Mouse (Mus musculus) stomach, embryonic 15.5 days (tissue): ENCODE results near the gene 1700088E04Rik. TPM values are rescaled to one million over a fixed set of nuclear protein-coding genes. Genes with fewer than 3 reads are reported as not detected.

Experiments used
- ATAC-seq: fragments of 200-750 bp; cut with Nextera tagmentation; 2 replicates; pipeline ENCODE4 v1.8.0; 2017; ENCODE audit warnings: low read depth, moderate number of reproducible peaks, moderate TSS enrichment; ENCODE audit not compliant: insufficient read depth, low FRiP score
- H3K27ac ChIP-seq: fragments of 300-500 bp; sonication (generic); 2 replicates; pipeline ENCODE4 v1.5.1; 2015; ENCODE audit warnings: mild to moderate bottlenecking, inconsistent platforms
- H3K27me3 ChIP-seq: fragments of 300-500 bp; sonication (generic); replicated peaks from 2 replicates; pipeline ENCODE4 v1.6.1; 2015; ENCODE audit warnings: inconsistent platforms
- H3K36me3 ChIP-seq: fragments of 300-500 bp; sonication (generic); 2 replicates; pipeline ENCODE4 v1.6.1; 2015; ENCODE audit warnings: inconsistent platforms
- H3K4me1 ChIP-seq: fragments of 300-500 bp; sonication (generic); 2 replicates; pipeline ENCODE4 v1.6.1; 2015; ENCODE audit warnings: inconsistent platforms
- H3K4me2 ChIP-seq: fragments of 300-500 bp; sonication (generic); 2 replicates; pipeline ENCODE4 v1.6.1; 2015; ENCODE audit warnings: mild to moderate bottlenecking, inconsistent platforms
- H3K4me3 ChIP-seq: fragments of 300-500 bp; sonication (generic); replicated peaks from 2 replicates; pipeline ENCODE4 v1.5.1; 2015; ENCODE audit warnings: inconsistent platforms
- H3K9ac ChIP-seq: fragments of 300-500 bp; sonication (generic); 2 replicates; pipeline ENCODE4 v1.6.1; 2015; ENCODE audit warnings: inconsistent platforms
- H3K9me3 ChIP-seq: fragments of 300-500 bp; sonication (generic); 2 replicates; pipeline ENCODE4 v1.6.1; 2016; ENCODE audit warnings: inconsistent platforms
- WGBS: fragments of 180-500 bp; shearing (Covaris S2); methylation state at CpG from one replicate; pipeline ENCODE4 v1.1.7; 2015; 5-methylcytosine and 5-hydroxymethylcytosine counted together
- polyA plus RNA-seq: library from polyadenylated mRNA; unstranded; fragments of >200 nt; fragmentation: Nextera tagmentation; extraction: Ambion mirVana; gene quantifications from 2 replicates; pipeline ENCODE4 v1.2.1, GENCODE M21; 2015

Gene 1700088E04Rik
- polyA plus RNA-seq, 1 experiment from 2014 or later, result 6.7 TPM

DNA sequence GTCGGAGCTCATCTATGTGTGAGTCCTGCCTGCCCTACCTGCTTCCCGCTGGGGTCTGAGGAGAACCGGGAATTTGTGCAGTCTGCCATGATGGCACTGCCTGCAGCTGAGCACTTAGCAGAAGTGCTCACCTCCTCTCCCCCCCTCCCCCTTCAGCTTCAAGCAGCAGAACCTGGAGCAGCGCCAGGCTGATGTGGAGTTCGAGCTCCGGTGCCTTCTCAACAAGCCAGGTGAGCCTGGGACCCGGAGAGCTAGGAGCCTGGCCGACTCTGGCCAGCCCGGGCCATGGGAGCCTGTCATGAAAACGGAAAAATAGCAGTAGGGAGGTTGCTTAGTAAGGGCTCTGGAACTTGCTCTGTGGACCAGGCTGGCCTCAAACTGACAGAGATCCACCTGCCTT, 10.3 kb downstream of the 1700088E04Rik start:
- ATAC-seq, result no peak
- H3K9ac ChIP-seq, result no peak overlapping the region
- H3K27ac ChIP-seq, result no peak overlapping the region
- no peak overlapping the region for H3K4me3 ChIP-seq
- H3K4me2 ChIP-seq, result no peak overlapping the region
- H3K9me3 ChIP-seq, result no peaks in the 10 kb centered on the region
- H3K27me3 ChIP-seq, result no peaks in the 10 kb centered on the region
- no peaks in the 10 kb centered on the region for H3K4me1 ChIP-seq
- peaks cover 44% of the 10 kb centered on the region for H3K36me3 ChIP-seq
- WGBS, result 81% methylated on average over 10 of the region's 10 CpGs

DNA sequence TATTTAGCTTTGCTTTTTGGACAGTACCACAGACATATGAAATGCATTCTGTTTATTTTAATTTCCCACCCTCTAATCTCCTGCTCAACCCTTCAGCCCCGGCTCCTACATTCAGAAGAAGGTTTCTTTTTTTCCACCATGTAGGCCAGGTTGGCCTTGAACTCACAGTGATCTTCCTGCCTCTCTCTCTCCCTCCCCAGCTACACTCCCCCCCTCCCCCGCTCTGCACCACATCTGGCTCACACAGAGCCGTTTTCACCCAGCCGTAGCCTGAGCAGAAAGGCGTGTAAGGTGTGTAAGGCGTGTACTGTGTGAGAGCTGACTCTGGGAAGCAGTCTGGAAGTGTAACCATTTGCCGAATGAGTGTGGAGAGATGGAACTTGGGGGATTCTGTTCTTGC, 11.7 kb downstream of the 1700088E04Rik start:
- Histone ChIP-seq H3K4me1 (no peaks in the 10 kb centered on the region), H3K27ac (no peak overlapping the region), H3K36me3 (peaks cover 52% of the 10 kb centered on the region), H3K9me3 (no peaks in the 10 kb centered on the region), H3K27me3 (no peaks in the 10 kb centered on the region), H3K9ac (no peak overlapping the region), H3K4me2 (no peak overlapping the region), H3K4me3 (no peak overlapping the region)
- no peak for ATAC-seq
- 72% methylated on average over 7 of the region's 7 CpGs for WGBS

DNA sequence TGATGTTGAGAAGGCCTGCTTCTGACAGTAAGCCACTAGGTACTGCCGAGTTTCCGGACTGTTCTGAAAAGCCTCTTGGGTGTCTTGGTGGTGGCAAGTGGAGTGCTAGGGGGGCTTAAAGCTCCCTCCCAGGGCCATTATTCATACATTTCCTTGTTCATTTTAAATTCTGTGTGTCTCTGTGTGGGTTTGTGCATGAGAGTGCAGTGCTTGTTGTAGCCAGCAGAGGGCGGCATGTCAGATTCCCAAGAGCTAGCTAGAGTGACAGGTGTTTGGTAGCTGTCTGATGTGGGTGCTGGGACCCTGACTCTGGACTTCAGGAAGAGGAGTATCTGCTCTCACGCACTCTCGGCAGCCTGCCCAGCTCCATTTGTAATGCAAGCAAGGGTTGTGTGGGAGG, 12.8 kb downstream of the 1700088E04Rik start:
- no peak for ATAC-seq
- H3K36me3 ChIP-seq, result peaks cover 44% of the 10 kb centered on the region
- 93% methylated on average over 5 of the region's 5 CpGs for WGBS

DNA sequence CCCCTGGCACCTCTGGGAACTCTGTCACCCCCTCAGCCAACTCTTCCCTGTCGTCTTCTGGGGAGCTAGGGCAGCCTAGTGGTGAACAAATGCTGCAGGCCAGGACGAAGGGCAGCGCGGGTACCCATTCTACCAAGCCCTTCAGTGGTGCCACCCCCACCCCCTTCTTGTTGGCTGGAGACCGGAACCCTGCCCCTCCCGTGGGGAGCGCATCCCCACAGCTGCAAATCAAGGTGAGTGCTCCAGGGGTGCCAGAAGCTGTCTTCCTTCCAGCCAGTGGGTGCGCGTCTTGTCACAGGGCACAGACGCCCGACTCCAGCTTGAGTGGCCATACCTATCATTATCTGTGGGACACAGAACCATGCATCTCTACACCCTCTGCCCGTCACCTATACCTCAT, 14.0 kb downstream of the 1700088E04Rik start:
- ATAC-seq, result no peak

More for the DNA sequence above, 12.8 kb downstream of the 1700088E04Rik start:
- H3K4me3 ChIP-seq, result no peak overlapping the region
- no peaks in the 10 kb centered on the region for H3K4me1 ChIP-seq
- no peak overlapping the region for H3K4me2 ChIP-seq
- H3K27ac ChIP-seq, result no peak overlapping the region
- H3K9ac ChIP-seq, result no peak overlapping the region
- no peaks in the 10 kb centered on the region for H3K27me3 ChIP-seq
- H3K9me3 ChIP-seq, result no peaks in the 10 kb centered on the region

DNA sequence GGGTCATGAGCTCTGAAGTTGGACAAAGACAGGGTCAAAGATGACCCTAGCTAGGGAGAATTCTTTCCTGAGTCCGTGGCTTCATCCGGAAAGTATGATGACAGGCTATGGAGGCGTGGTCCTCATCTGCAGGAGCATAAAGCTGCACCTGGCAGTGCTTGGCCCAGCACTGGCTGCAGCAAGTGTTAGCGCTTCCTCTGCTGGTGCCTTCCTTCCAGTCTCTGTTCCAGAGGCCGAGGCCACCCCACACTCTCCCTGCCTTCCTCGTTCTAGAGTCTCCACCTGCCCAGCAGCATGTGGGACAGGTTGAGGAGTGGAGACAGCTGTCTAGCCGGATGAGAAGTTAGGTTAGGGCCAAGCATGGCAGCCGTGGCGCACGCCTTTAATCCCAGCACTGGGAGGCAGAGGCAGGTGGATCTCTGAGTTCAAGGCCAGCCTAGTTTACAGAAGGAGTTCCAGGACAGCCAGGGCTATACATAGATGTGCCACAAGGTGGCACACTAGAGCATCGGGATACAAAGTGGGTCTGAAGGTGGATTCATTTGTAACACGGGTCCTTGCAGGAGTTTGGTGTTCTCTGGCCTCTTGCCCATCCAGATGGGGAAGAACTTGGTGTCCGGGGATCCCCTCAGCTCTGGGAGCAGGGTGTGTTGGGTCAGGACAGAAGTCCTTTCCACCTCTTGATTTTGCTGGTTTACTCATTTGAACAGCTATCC, 14.7 kb downstream of the 1700088E04Rik start:
- H3K4me3 ChIP-seq, result no peak overlapping the region
- H3K27ac ChIP-seq, result no peak overlapping the region
- H3K36me3 ChIP-seq, result peaks cover 58% of the 10 kb centered on the region
- H3K4me1 ChIP-seq, result no peaks in the 10 kb centered on the region
- H3K9ac ChIP-seq, result no peak overlapping the region
- H3K4me2 ChIP-seq, result no peak overlapping the region
- H3K27me3 ChIP-seq, result no peaks in the 10 kb centered on the region
- no peak for ATAC-seq
- 79% methylated on average over 13 of the region's 13 CpGs for WGBS
- H3K9me3 ChIP-seq, result no peaks in the 10 kb centered on the region

More for the DNA sequence above, 14.0 kb downstream of the 1700088E04Rik start:
- no peak overlapping the region for H3K4me3 ChIP-seq
- no peak overlapping the region for H3K9ac ChIP-seq
- no peaks in the 10 kb centered on the region for H3K27me3 ChIP-seq
- 90% methylated on average over 12 of the region's 12 CpGs for WGBS
- peaks cover 52% of the 10 kb centered on the region for H3K36me3 ChIP-seq
- H3K9me3 ChIP-seq, result no peaks in the 10 kb centered on the region
- H3K27ac ChIP-seq, result no peak overlapping the region
- H3K4me1 ChIP-seq, result no peaks in the 10 kb centered on the region
- no peak overlapping the region for H3K4me2 ChIP-seq

DNA sequence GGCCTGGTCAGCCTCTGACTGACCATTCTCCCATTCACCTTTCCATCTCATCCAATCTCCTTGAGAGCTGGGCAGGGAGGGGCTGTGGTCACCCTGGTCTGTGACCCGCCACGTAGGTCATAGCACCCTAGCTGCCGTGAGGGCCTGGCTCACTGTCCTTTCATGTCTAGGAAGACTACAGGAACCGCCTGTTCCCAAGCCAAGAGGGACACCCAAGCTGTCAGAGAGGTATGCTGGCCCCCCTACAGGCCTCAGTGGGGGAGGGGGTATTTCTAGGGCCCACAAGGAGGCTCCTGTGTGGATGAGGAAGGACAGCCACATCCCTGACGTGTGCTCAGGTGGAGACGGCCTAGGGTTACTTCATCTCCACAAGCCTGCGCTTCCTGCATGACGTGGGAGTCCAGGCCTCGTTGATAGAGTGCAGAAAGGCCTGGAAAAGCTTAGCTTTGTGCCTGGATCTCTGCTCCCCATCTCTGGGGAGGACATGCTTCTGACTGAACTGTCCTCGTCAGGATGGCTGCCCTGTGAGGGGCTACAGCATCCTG, 16.6 kb downstream of the 1700088E04Rik start:
- 84% methylated on average over 10 of the region's 10 CpGs for WGBS
- H3K27me3 ChIP-seq, result no peaks in the 10 kb centered on the region

DNA sequence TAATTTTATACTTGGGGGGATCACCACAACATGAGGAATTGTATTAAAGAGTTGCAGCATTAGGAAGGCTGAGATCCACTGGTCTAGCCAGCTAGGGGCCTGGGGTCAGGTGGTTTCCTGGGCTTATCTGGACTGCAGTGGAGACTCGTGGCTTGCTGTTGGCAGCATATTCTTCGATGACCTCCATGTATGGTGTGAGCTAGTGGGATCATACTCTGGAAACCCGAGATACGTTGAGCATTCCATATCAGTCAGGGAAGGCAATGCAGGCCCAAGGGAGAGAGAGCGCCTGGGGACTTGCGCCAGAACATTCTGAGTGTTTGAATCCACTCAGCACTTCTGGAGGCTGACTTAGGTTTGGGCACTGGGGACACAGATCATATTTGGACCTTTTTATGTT, 17.3 kb downstream of the 1700088E04Rik start:
- ATAC-seq, result no peak
- 85% methylated on average over 6 of the region's 6 CpGs for WGBS
- Histone ChIP-seq H3K27me3 (no peaks in the 10 kb centered on the region), H3K9me3 (no peaks in the 10 kb centered on the region), H3K4me3 (no peak overlapping the region), H3K4me2 (no peak overlapping the region), H3K36me3 (peaks cover 52% of the 10 kb centered on the region), H3K9ac (no peak overlapping the region), H3K27ac (no peak overlapping the region), H3K4me1 (no peaks in the 10 kb centered on the region)

More for the DNA sequence above, 16.6 kb downstream of the 1700088E04Rik start:
- Histone ChIP-seq H3K4me1 (no peaks in the 10 kb centered on the region), H3K9me3 (no peaks in the 10 kb centered on the region), H3K4me3 (no peak overlapping the region), H3K27ac (no peak overlapping the region), H3K4me2 (no peak overlapping the region), H3K9ac (no peak overlapping the region), H3K36me3 (peaks cover 55% of the 10 kb centered on the region)
- no peak for ATAC-seq

DNA sequence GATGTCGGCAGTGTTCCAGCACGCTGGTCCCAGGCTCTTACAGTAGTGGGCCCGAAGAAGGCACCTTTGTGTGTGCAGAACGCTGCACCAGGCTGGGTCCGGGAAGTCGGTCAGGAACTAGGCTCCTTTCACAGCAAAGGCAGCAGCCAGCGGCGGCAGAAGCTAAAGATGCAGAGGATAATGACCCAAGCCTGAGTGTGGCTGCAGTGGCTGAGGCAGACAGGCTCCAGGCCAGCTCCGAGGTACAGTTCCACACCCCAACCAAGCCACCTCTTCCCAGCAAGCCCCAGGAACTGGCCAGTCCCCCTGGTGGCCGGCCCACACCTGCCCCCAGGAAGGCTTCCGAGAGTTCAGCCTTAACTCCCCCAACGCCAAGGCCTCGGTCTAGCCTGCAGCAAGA, 18.5 kb downstream of the 1700088E04Rik start:
- Histone ChIP-seq H3K9me3 (no peaks in the 10 kb centered on the region), H3K4me3 (no peak overlapping the region), H3K4me2 (no peak overlapping the region), H3K36me3 (peaks cover 42% of the 10 kb centered on the region), H3K4me1 (no peaks in the 10 kb centered on the region), H3K27me3 (no peaks in the 10 kb centered on the region), H3K27ac (no peak overlapping the region), H3K9ac (no peak overlapping the region)
- ATAC-seq, result no peak
- 84% methylated on average over 13 of the region's 13 CpGs for WGBS

DNA sequence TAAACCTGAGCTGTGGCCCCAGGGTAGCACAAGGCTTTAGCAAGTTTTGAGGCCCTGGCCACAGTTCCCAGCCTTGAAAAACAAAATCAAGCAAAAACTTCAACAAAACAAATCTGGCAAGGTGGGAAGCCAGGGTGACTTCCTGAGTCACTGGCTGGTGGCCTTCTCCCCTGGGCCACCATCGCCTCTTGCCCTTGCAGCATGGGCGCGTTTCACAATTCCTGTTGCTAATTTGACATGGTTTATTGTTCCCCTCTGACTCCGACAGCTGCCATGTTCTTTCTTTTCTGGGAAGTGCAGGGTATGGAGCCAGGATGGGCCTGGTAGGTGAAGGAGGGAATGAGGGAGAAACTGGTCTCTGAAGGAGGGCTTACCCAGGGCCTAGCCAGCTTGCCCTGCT, 18.9 kb downstream of the 1700088E04Rik start:
- Histone ChIP-seq H3K36me3 (peaks cover 37% of the 10 kb centered on the region), H3K27ac (no peak overlapping the region), H3K9me3 (no peaks in the 10 kb centered on the region), H3K4me2 (no peak overlapping the region), H3K4me1 (no peaks in the 10 kb centered on the region), H3K27me3 (no peaks in the 10 kb centered on the region), H3K9ac (no peak overlapping the region), H3K4me3 (no peak overlapping the region)
- ATAC-seq, result no peak
- 79% methylated on average over 4 of the region's 4 CpGs for WGBS

DNA sequence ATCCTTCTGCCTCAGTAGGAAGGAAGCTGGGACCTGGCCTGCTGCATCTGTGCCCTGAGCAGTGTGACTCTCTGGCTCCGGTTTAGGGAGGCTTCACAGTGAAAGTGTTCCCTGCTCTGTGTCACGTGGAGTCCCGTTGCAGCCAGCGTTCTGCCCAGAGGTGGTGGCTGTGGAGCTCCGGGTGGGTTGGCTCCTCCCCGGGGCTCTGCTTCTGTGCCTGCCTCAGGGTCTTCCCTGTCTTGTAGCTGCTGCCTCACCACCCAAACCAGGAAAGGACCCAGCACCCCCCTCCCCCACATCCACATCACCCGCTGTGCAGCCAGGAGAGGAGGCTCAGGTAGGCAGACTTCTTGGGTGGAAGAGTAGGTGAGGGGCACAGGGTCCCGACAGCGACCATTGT, 21.6 kb downstream of the 1700088E04Rik start:
- H3K4me1 ChIP-seq, result no peaks in the 10 kb centered on the region
- no peak overlapping the region for H3K4me2 ChIP-seq
- peaks cover 29% of the 10 kb centered on the region for H3K36me3 ChIP-seq
- H3K9me3 ChIP-seq, result no peaks in the 10 kb centered on the region
- H3K27ac ChIP-seq, result no peak overlapping the region
- no peak overlapping the region for H3K9ac ChIP-seq
- H3K4me3 ChIP-seq, result no peak overlapping the region
- H3K27me3 ChIP-seq, result no peaks in the 10 kb centered on the region
- ATAC-seq, result no peak
- 84% methylated on average over 9 of the region's 9 CpGs for WGBS

DNA sequence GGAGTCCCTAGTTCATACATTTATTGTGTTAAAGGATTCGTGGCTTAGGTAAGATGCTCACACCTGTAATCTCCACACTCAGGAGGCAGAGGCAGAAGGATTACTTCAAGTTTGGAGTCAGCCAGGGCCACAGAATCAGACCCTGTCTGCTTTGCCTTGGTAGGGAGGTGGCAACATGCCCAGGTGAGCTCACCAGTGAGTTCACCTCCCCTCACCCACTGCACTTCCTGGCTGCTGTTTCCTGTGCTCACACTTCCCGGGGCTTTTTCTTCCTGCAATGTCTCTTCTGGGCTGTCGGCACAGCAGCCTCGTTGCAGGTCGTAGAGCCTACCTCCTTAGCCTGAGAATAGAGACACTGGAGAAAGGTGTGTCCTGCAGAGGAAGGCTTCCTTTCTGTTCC, 25.8 kb downstream of the 1700088E04Rik start:
- Histone ChIP-seq H3K27me3 (no peaks in the 10 kb centered on the region), H3K9ac (no peak overlapping the region), H3K4me1 (peaks cover 15% of the 10 kb centered on the region), H3K4me3 (no peak overlapping the region), H3K9me3 (no peaks in the 10 kb centered on the region), H3K36me3 (peaks cover 11% of the 10 kb centered on the region), H3K4me2 (no peak overlapping the region), H3K27ac (no peak overlapping the region)
- no peak for ATAC-seq
- 53% methylated on average over 5 of the region's 5 CpGs for WGBS

DNA sequence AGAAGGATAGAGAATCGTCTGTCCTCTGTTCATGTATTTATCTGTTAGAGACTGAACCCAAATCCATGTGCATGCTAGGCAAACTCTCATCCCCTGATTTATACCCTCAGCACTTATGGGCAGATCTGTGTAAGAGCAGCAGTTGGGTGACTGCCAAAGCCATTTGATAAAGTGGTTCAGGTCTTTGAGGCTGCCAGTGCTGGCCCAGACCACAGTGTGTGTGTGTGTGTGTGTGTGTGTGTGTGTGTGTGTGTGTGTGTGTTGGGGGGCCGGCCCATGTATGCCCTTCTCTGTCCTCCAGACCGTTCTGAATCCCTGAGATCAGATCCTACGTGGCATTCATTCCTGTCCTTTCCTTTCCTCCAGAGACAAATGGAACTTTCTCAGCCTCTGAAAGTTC, 29.3 kb downstream of the 1700088E04Rik start:
- WGBS, result 41% methylated on average over 4 of the region's 4 CpGs
- Histone ChIP-seq H3K4me1 (peaks cover 29% of the 10 kb centered on the region), H3K9me3 (no peaks in the 10 kb centered on the region), H3K36me3 (0 out of 2 replicates have a peak, but pooled peaks cover 7% of the 10 kb centered on the region), H3K9ac (no peak overlapping the region), H3K27ac (peak overlapping the region; percentile 23; the same call in 1 of the 2 replicates), H3K27me3 (no peaks in the 10 kb centered on the region), H3K4me2 (peak overlapping the region; percentile 95), H3K4me3 (peak overlapping the region; percentile 95; the same call in 1 of the 2 replicates)
- ATAC-seq, result no peak
